In genomic region chr7:105733836-105734235, GRCm38 (mm10) we compare ENCODE assay signal across 20 mouse cellular contexts. TPM values are rescaled to one million over a fixed set of nuclear protein-coding genes. Genes with fewer than 3 reads are reported as not detected.
DNase-seq lines count a peak whose midpoint lies in the region; ATAC-seq lines count a peak whose summit lies in the region.
"Had no signal": no experiment of that assay in that cellular context is flagged by ENCODE, and none has a peak within 500 bp of the region (broad histone marks: within the 10 kb centered on the region; RNA-seq: fewer than 3 reads in every experiment).

No protein-coding gene starts in this region.

- no peak for ATAC-seq in neural tube, embryonic 12.5 days (ENCODE audit: low FRiP score, low read depth)
- no peak for ATAC-seq in neural tube, embryonic 15.5 days (ENCODE audit: low FRiP score)
- ATAC-seq: activated CD4-positive, CD25-positive, alpha-beta regulatory T cell, adult 4 months; forebrain, embryonic 15.5 days; intestine, embryonic 15.5 days; Patski had no signal

- H3K4me3 ChIP-seq in neural tube, embryonic 12.5 days, result no peak overlapping the region
- no peak overlapping the region for H3K4me3 ChIP-seq in neural tube, embryonic 15.5 days (replicated peaks)
- H3K4me3 ChIP-seq: forebrain, embryonic 15.5 days; heart, adult 2 months; heart, embryonic 15.5 days; hindbrain, embryonic 10.5 days; intestine, embryonic 15.5 days had no signal

- no peaks in the 10 kb centered on the region for H3K9me3 ChIP-seq in neural tube, embryonic 12.5 days
- no peaks in the 10 kb centered on the region for H3K9me3 ChIP-seq in neural tube, embryonic 15.5 days (replicated peaks)
- H3K9me3 ChIP-seq: forebrain, embryonic 15.5 days; heart, embryonic 15.5 days; hindbrain, embryonic 10.5 days; intestine, embryonic 15.5 days had no signal

- peaks cover 14% of the 10 kb centered on the region for H3K4me1 ChIP-seq in neural tube, embryonic 12.5 days
- peaks cover 28% of the 10 kb centered on the region for H3K4me1 ChIP-seq in neural tube, embryonic 15.5 days

- no peaks in the 10 kb centered on the region for H3K27me3 ChIP-seq in neural tube, embryonic 12.5 days (replicated peaks)
- no peaks in the 10 kb centered on the region for H3K27me3 ChIP-seq in neural tube, embryonic 15.5 days (replicated peaks)
- H3K27me3 ChIP-seq: CH12.LX; forebrain, embryonic 15.5 days; heart, embryonic 15.5 days; intestine, embryonic 15.5 days; Patski had no signal

- WGBS in neural tube, embryonic 12.5 days, result 96% methylated on average over 11 of the region's 11 CpGs
- WGBS in neural tube, embryonic 15.5 days, result 96% methylated on average over 11 of the region's 11 CpGs

- no peak overlapping the region for H3K27ac ChIP-seq in neural tube, embryonic 12.5 days
- H3K27ac ChIP-seq in neural tube, embryonic 15.5 days (replicated peaks), result no peak overlapping the region
- H3K27ac ChIP-seq: forebrain, embryonic 15.5 days; heart, adult 2 months; heart, embryonic 15.5 days; hindbrain, embryonic 10.5 days; hindbrain, embryonic 14.5 days; intestine, embryonic 15.5 days had no signal

- peaks cover 46% of the 10 kb centered on the region for H3K36me3 ChIP-seq in neural tube, embryonic 12.5 days
- H3K36me3 ChIP-seq in neural tube, embryonic 15.5 days, result peaks cover 54% of the 10 kb centered on the region

- no peak overlapping the region for H3K4me2 ChIP-seq in neural tube, embryonic 12.5 days (replicated peaks)
- no peak overlapping the region for H3K4me2 ChIP-seq in neural tube, embryonic 15.5 days
- H3K4me2 ChIP-seq: forebrain, embryonic 15.5 days; heart, embryonic 11.5 days; heart, embryonic 15.5 days; hindbrain, embryonic 14.5 days; intestine, embryonic 15.5 days had no signal

- 0 out of 2 replicates have a peak overlapping the region, but pooled peaks have one; percentile 13 for H3K9ac ChIP-seq in neural tube, embryonic 12.5 days
- no peak overlapping the region for H3K9ac ChIP-seq in neural tube, embryonic 15.5 days (replicated peaks)
- H3K9ac ChIP-seq: forebrain, embryonic 15.5 days; heart, embryonic 15.5 days; hindbrain, embryonic 14.5 days; intestine, embryonic 15.5 days had no signal

- peak; percentile 21 for DNase-seq in cerebellum, adult 9-11 months
- no peak for DNase-seq in cerebellum, postnatal 14 days
- peak; percentile 91 for DNase-seq in heart, adult 11 months
- no peak for DNase-seq in heart, postnatal 4 days
- DNase-seq: adrenal gland, postnatal 14 days; cerebellum, adult 2 months; cerebellum, postnatal 36 days; heart, postnatal 14 days had no signal

RNA-seq across cellular contexts. Expression of gene Ilk, which starts 2.6 kb away (rescaled TPM):
- 100 to 1,000 TPM; 214 to 215 TPM for total RNA-seq in heart, postnatal 4 days (2021)
- 220 and 230 TPM in 2 replicates for polyA plus RNA-seq in neural tube, embryonic 12.5 days (2016; fragmentation: Nextera tagmentation; extraction: Ambion mirVana)
- polyA plus RNA-seq in neural tube, embryonic 15.5 days (2015; fragmentation: Nextera tagmentation; extraction: Ambion mirVana), result 204 and 227 TPM in 2 replicates

RNA-seq across cellular contexts. Expression of gene Rrp8, which starts 3.3 kb away (rescaled TPM):
- 10 to 100 TPM; 15.1 to 17.8 TPM for total RNA-seq in heart, postnatal 4 days (2021)
- polyA plus RNA-seq in neural tube, embryonic 12.5 days (2016; fragmentation: Nextera tagmentation; extraction: Ambion mirVana), result 31.4 and 32.3 TPM in 2 replicates
- polyA plus RNA-seq in neural tube, embryonic 15.5 days (2015; fragmentation: Nextera tagmentation; extraction: Ambion mirVana), result 27.8 and 28.8 TPM in 2 replicates

RNA-seq across cellular contexts. Expression of gene Taf10, which starts 10.3 kb away (rescaled TPM):
- 100 to 1,000 TPM; 122 to 125 TPM for total RNA-seq in heart, postnatal 4 days (2021)
- polyA plus RNA-seq in neural tube, embryonic 12.5 days (2016; fragmentation: Nextera tagmentation; extraction: Ambion mirVana), result 165 and 171 TPM in 2 replicates
- 101 and 102 TPM in 2 replicates for polyA plus RNA-seq in neural tube, embryonic 15.5 days (2015; fragmentation: Nextera tagmentation; extraction: Ambion mirVana)

RNA-seq across cellular contexts. Expression of gene Tpp1, which starts 18.2 kb away (rescaled TPM):
- total RNA-seq in heart, postnatal 4 days (2021), result 10 to 100 TPM; 40.5 to 42.2 TPM
- 37.4 and 40.3 TPM in 2 replicates for polyA plus RNA-seq in neural tube, embryonic 12.5 days (2016; fragmentation: Nextera tagmentation; extraction: Ambion mirVana)
- polyA plus RNA-seq in neural tube, embryonic 15.5 days (2015; fragmentation: Nextera tagmentation; extraction: Ambion mirVana), result 41.4 and 50.2 TPM in 2 replicates

RNA-seq across cellular contexts. Expression of gene Dchs1, which starts 53.6 kb away (rescaled TPM):
- total RNA-seq in heart, postnatal 4 days (2021), result 10 to 100 TPM; 36.3 to 40.0 TPM
- 20.4 and 20.6 TPM in 2 replicates for polyA plus RNA-seq in neural tube, embryonic 12.5 days (2016; fragmentation: Nextera tagmentation; extraction: Ambion mirVana)
- polyA plus RNA-seq in neural tube, embryonic 15.5 days (2015; fragmentation: Nextera tagmentation; extraction: Ambion mirVana), result 10.0 and 10.8 TPM in 2 replicates
- polyA plus RNA-seq: activated CD4-positive, CD25-positive, alpha-beta regulatory T cell, adult 4 months; Patski had no signal

Comparison
In these comparisons a context has a peak if more than half of its experiments do, and no peak if none do; other contexts are left out.
1. DNase-seq: peak in cerebellum, adult 9-11 months (single experiment) and heart, adult 11 months (single experiment); none in cerebellum, postnatal 14 days (0 of 2) and heart, postnatal 4 days (single experiment).